Mouse (Mus musculus) kidney, adult 9 months (tissue): ENCODE measurements around the gene Tnfrsf18.

ENCODE experiments used
- DNase-seq: peaks from one replicate; pipeline ENCODE4 v3.0.0; 2022

Gene Tnfrsf18

DNA sequence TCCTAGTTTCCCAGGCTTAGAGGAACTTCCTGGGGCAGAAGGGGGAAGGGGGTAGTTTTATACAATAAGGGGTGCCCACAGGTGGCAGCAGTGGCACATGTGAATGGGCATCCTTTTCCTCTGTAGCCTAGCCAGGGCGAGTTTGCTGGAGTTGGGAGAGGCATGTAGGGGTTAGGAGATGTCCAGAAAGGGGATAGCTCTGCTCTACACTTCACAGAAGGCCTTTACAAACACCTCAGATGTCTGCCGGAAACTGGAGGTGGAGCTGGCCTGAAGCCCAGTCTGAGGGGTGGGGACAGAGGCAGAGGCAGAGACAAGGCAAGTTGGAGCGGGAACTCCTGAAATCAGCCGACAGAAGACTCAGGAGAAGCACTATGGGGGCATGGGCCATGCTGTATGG is at the start of gene Tnfrsf18:
Gene Tnfrsf18 (plus strand): TSS at position 152 of the 400 bp plus-strand sequence.
- DNase-seq, result peak; percentile 35

DNA sequence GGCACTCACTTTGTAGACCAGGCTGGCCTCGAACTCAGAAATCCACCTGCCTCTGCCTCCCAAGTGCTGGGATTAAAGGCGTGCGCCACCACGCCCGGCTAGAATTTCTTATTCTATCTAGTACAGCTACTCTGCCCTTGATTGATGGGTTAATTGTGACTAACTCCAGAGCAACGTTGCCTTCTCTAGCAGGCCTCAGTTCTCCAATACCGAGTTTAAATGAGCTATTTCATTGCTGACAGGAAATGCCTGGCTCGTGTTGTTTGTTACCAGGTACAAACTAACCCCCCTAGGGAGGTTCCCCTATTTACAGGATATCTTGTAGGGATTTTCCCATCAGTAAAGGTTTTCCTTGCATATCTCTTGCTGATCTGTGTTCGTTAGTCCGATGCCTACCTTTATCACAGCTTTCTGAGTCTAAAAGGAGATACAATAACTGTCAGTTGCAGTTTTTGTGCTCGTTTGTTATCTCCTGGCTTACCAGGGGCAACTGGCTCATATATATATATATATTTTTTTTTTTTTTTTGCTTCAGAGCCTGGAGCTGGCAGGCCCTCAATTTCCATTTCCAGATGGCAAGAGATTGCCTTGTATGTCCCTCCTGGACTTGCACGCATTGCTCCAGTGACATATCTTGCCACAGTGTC is 44.4 kb upstream of the Tnfrsf18 start:
- no peak for DNase-seq

DNA sequence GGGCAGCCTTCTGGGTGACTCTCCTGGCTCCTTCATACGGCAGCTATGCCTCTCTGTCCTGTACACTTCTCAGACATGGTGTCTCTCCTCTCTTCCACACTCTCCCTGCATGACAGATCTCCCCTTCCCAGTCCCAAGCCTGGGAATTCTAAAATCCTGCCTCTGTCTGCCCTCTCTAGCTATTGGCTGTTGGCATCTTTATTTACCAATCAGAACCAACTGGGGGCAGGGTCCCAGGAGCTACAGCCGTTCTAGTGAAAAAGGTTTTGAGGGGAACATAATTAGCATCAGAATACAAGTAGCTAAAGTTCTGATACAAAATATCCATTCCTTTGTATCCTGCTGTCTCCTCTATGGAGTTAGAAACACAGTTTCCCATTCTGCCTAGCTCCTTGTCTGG is 42.2 kb upstream of the Tnfrsf18 start:
- DNase-seq, result no peak

DNA sequence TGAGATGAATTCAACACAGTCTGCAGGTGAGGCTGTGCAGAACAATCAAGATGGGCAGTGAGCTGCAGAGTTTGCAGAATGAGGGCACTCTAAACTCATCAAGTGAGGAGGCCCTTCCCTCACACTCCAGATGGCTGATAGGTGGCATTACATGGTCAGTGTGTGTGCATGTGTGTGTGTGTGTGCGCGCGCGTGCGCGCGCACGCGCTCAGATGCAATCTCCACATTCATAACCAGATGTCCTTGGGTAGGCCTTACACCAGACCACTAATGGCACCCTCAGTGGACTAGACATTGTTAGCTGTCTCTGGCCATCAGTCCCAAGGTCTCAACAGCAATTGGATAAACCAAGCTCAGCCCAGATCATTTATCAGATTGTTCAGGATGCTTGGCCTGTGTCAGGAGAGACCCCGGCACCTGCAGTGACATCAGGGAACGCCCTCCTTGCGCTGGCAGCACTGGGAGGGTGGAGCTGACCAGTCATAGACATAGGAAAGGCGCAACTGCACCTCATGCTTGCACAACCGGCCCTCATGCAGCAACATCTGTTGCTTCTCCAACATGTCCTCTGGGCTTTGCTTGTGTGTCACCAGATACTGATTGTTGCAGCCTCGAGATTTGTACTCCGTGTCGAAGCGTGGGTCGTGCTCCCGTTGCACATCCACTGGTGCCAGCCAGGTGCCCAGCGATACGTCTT is 34.6 kb upstream of the Tnfrsf18 start:
- no peak for DNase-seq

DNA sequence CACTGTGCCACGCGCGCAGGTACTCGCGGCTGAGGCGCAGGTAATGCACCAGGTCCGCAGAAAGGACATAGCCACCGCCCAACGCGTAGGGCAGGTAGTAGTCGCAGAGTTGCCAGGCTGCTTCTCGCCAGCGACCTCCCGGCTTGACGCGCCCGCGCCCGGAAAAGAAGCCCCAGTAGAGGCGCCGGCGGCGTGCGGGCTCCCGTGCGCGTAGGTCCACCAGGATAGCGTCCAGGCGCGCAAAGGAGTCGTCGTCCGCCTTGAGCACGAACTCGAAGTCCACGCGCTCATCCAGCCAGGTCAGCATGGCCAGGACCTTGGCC is 34.1 kb upstream of the Tnfrsf18 start:
- peak; percentile 49 for DNase-seq

DNA sequence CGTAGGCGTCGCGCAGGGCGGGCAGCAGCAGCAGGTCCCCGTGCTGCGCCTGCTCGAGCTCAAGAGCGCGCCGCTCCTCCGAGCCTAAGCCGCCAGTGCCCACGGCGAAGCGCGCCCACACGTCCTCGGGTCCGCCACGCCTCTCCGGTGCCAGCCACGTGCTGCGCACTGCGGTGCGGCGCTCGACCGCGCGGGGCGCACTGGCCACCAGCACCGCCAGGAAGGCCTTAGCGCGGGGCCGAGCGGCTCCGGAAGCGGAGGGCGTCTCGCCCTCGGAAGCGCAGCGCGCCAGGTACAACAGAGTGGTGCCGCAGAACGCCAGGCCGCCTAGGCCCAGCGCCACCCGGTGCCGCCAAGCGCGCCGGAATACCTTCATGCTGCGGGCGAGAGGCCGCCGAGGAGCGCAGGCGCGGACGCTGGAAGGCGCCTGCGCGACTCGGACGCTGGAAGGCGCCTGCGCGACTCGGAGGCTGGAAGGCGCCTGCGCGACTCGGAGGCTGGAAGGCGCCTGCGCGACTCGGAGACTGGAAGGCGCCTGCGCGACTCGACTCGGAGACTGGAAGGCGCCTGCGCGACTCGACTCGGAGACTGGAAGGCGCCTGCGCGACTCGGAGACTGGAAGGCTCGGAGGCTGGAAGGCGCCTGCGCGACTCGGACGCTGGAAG is 33.6 kb upstream of the Tnfrsf18 start, which contains the start of the genes B3galt6 and Sdf4:
Gene B3galt6 (minus strand): TSS at position 409 of the 665 bp plus-strand sequence.
Gene Sdf4 (plus strand): TSS at position 632 of the 665 bp plus-strand sequence.
- DNase-seq, result peak; percentile 87

DNA sequence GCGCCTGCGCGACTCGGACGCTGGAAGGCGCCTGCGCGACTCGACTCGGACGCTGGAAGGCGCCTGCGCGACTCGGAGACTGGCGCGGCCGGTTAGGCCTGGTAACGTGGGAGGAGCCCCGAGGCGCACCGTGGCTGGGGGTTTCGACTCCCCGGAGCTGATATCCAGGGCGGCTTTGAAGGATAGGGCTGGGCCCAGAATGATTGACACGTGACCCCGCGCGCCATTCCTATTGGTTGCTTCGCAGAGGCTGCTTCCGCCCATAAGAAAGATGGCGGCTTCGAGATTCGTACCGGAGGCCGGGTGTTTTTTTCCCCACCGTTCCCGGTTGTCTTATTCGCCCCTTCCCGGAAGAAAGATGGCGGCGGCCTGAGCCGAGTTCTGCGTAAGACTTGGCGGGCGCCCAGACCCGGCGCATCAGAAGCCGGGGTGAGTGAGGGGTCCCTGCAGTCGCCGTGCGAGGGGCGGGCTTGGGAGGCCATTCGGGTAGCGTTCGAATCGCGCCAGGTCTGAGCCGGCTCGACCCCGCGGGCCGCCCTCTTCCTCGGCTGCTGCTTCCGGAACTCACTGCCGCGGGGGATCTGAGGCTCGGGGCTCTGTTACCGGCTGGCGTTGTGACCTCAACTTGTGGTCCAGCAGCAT is 32.9 kb upstream of the Tnfrsf18 start:
- peak; percentile 98 for DNase-seq

DNA sequence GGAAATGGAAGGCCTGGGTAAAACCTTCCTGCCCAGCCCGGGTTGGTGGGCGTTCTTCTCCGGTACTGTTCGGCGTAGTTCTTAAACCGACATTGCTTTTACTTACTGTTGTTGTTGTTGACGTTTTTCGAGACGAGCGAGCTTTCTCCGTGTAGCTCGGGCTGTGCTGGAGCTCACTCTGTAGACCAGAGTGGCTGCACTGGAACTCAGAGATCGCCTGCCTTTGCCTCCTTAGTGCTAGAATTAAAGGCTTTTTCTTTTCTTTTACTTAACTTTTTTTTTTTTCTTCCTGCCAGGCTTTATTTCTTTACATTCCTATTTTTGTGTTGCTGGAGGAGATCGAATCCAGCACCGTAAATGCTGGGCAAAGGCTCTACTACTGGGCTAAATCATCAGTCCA is 32.4 kb upstream of the Tnfrsf18 start:
- DNase-seq, result no peak

DNA sequence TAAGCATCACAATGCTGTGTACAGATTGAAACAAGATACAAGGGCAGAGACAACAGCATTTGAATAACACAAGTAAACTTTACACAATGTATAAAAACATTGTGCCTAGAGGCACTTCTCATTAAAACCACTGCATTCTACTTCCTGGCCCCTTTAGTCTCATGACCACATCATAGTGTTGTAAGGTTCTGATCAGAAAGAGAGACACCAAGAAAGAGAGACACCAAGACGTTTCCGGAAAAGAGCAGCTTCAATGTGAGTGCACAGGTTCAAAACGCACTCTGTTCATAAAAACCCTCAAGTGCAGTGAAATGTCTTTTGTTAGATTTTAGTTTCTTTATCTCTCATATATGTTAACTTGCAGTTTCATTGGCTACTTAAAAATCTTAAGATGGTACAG is 21.9 kb upstream of the Tnfrsf18 start:
- no peak for DNase-seq

DNA sequence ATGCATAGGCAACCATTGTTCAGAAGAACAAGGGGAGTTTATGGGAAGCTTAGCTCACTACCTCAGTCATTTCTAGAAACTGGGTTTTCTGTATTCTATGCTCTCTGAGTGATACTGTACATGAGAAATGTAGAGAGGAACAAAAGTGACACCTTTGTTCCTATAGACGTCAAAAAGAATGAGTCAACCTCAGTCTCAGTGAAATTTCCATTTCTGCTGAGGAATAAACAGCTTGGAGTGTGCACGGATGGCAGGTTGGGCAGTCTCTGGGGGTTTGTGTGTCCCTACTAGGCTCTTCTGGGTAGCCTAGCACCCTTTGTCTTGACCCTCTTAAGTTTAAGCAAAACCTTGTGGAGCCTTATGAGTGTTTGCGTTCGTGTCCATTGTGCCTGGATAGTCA is 17.6 kb upstream of the Tnfrsf18 start:
- DNase-seq, result no peak

DNA sequence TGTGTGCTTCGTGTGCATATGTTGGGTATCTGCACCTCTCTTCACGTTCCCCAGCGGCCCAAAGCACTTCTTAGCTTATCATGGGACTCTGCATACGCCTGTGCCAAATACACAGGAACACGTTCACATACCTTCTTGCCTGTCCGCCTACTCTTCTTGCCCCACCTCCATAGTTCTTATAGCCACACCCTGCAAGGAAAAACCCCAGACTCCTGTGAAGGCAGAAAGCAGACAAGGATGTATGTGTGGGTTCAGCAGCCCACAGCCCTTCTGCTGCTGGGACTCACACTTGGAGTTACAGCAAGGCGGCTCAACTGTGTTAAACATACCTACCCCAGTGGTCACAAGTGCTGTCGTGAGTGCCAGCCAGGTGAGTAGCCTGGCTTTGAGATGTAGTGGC is 12.3 kb upstream of the Tnfrsf18 start, which contains the start of gene Tnfrsf4:
Gene Tnfrsf4 (plus strand): TSS at position 207 of the 400 bp plus-strand sequence.
- DNase-seq, result no peak

DNA sequence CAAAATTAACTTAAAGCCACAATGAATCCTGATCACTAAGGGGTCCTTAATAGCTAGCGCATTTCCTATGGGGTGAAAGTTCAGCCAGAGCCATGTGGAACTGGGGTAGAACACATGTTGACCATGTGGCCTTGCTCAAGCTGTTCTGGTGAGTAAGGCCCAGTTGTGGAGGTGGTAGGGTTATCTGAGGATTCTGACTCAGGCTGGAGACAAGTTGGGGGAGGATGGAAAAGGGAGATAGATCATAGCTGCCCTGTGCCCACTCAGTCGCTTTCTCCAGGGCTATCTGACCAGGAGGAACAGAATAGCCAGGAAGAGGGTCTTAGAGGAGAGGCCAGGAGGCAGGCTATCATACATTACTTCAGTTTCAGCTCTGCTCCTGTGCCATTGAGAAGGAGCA is 11.5 kb upstream of the Tnfrsf18 start:
- DNase-seq, result no peak

DNA sequence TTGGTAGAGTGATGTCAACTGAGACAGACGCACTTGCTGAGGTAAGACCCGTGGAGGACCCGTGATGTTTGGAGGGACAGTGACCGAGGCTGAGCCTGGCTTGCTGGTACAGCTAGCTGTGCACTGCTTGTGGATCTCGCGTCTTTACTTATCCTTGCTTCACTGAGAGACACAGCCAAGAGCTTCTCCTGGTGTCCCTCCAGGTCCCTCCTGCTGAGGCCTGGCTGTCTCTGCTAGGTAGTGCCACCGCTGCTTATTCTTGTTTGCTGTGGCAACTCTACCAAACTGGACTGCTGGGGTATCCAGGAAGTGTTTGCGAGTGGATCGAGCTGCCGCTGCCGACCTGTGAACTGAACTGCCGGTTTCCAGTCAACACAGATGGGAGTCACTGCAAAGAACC is 6.2 kb upstream of the Tnfrsf18 start:
- no peak for DNase-seq

DNA sequence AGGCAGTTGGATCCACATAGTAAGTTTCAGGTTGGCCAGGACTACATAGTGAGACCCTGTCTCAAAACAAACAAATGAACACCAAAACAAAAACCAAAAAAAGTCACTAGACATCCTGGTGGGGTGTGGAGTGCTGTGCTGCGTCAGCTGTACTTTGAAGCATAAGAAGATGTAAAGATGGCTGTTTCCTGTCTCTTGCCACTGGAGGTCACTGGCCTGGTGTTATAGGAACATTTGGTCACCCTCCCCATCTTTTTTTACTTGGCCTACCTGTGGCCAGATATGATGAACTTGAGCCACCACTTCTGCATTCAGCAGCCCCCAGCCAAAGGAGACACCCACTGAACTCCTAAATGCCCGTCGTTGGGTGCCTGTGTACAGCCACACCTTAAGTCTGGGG is 4.6 kb upstream of the Tnfrsf18 start:
- DNase-seq, result no peak

DNA sequence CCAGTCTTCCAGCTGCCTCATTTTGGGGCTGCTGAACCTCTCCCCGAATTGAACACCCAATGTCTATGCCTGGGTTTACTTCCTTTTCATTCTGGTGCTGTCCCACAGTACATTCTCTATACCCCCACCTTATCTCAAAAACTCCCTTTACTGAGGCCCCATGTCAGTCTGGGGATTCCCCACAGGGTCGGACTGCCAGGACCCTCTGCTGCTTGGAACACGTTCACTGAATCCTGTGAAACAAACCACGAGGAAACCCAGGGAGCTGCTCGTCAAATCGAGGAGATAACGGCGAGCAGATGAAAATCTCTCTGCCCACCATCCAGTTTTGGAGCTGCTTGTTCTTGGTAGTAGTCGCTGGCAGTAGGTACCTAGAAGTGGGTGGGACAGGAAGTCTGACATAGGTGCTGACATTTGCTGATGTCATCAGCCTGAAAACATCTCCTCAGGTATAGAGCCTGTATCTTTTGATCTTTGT is 4.0 kb upstream of the Tnfrsf18 start:
- no peak for DNase-seq

DNA sequence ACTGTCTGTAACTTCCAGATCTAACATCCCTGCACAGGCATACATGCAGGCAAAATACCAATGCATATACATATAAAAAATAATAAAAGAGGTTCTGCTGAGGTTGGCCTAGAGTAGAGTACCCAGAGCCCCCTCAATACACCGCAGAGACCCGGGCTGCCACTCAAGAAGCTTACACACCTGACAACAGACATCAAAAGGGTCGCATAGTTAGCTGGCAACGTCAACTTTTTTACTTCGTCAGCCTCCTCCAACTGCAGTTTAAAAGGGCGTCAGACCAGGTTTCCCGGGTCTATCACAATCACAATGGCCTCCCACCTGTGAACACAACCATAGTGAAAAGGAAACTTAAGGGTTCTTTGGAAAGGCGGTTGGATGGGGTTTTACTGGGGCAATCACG is 2.4 kb upstream of the Tnfrsf18 start:
- DNase-seq, result no peak

DNA sequence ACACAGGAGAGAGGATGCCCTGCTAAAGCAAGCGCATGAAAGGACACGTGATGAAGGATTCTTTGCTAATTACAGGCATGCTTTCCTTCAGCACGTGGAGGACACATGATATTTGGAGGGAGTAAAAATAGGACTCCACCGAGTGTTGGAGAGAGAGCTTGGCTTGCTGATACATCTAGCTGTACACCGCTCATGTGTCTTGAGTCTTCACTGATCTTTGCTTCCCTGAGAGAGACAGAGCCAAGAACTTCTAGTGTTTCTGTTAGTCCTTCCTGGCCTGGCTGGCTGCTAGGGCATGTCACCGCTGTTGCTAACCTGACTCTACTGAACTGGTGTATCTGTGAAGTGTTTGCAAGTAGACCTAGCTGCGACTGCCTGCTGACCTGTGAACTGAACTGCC is 1.8 kb upstream of the Tnfrsf18 start:
- DNase-seq, result no peak

DNA sequence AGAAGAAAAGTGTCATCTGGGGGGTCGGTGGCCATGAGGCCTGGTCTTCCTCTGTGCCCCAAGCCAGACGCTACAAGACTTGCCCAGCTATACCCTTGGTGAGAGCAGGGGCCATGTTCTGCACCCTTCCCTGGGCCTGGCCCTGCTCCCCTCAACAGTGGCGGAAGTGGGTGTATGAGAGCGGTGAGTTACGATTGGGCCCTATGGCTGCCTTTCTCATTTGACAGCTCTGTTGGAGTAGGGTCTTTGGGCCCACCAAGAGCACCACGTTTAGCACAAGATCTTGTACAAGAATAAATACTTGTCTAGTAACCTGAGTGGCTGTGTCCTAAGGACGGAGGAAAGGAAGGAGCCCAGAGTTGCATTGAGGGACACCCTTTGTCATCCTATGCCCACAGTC is 2.6 kb downstream of the Tnfrsf18 start:
- DNase-seq, result no peak

DNA sequence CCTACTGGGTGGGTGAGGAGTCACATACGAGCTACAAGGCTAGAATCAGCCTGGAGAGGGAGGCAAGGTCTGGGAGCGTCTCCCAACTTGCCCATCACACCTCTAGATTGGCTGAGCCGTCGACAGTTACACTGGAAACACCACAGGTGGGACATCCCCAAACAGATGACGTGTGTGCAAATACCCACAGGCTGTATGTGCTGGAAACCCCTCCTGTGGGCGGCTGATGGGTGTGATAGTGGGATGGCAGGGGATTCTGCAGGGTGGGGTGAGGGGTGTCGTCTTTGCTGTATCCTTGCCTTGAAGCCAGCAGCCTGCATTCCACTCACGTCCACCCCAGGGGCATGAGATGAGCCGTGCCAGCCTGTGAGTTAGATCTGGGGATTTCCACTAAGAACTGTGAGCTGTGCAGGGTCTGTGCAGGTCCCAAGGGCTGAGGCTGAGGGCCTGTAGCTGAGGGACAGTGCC is 4.7 kb downstream of the Tnfrsf18 start:
- DNase-seq, result no peak

DNA sequence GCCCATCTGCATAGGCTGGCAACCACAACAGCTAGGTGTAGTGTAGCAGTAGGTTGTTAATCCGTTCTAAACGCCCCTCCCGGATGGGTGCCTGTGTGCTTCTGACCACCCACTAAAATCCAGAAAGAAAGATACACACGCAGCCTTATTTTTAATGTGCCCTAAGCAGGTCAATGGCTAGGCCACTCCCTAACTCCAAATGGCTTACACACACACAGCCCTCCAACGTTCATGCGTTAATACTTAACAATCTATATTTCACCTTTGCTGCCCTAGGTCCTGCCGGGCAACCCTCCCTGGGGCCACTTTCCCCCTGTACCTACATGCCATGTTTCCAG is 5.3 kb downstream of the Tnfrsf18 start:
- no peak for DNase-seq

DNA sequence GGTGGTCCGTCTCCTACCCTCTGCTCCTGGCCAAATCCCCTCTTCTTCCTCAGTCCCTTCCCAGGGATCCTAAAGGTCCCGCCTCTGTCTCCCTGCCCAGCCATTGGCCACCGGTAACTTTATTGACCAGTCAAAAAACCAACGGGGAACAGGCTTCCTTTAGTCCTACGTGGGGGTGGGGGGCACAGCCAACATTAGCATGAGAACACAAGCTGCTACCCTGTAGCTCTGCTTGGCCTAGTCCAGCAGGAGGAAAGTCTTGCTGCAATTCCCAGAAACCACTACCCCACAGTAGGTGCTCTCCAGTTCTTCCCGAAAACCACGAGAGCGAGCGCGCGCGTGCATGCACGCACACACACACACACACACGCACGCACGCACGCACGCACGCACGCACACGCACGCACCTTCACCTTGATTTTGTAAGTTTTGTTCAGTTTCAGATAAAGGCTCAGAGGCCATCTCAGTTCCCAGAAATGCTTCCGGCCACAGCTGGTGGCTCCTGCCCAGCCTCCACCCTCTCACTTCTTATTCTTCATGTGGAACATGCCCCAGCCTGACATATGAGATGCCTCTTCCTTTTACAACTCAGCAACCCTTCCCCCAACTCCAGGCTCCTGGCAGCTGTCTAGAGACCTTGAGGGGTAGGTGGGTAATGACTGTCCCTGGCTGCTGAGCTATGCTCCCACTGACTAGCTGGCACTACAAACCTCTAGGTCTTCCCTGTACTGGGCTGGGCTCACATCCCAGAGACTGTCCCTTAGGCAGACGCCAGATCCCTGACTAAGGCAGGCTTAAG is 5.8 kb downstream of the Tnfrsf18 start:
- peak; percentile 80 for DNase-seq

DNA sequence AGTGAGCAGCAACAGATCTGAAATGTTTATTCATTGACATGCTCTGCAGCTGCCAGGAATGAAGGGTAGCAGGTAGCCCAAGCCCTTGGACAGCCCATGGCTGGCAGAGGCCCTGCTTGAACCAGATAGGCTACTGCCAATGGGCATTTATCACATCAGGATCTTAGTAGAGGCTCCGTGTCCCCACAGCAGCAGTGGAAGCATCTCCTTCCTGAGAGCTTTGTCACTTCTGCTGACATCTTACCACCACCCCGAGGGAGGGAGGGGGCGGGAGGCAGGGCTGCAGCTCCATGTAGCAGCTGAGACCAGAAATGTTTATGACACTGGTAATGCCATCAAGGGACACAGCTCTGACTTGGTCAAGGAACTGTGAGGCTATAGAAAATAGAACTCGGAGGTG is 6.9 kb downstream of the Tnfrsf18 start:
- DNase-seq, result peak; percentile 35
